Mouse (Mus musculus) cerebellum, postnatal 10 days (tissue): ENCODE results near the gene Bcas3.
A peak's percentile ranks its signal among the peaks of the same experiment; 100 is the strongest.

Experiments
- DNase-seq, 2 experiments: peaks; one replicate each; pipeline ENCODE4 v3.0.0; 2021; ENCODE audit warnings: mixed read lengths in 2 of 2

The Bcas3 gene

GRCm38 (mm10) chr11:85835001-85835752 is 482.2 kb downstream of the Bcas3 start:
- peak in 1 of 2 experiments; percentile 16 for DNase-seq

GRCm38 (mm10) chr11:85835753-85836522 is 483.0 kb downstream of the Bcas3 start:
- peak; percentile 43 to 50 for DNase-seq

- peak in 1 of 2 experiments; percentile 53 for DNase-seq
Measured at GRCm38 (mm10) chr11:85836523-85837290, 483.7 kb downstream of the Bcas3 start.

- no peak for DNase-seq
Measured at GRCm38 (mm10) chr11:85837291-85837647, 484.3 kb downstream of the Bcas3 start.

GRCm38 (mm10) chr11:85837648-85838423 is 484.9 kb downstream of the Bcas3 start:
- DNase-seq: peak; percentile 53 to 63

- no peak for DNase-seq
Measured at GRCm38 (mm10) chr11:85838424-85839257, 485.7 kb downstream of the Bcas3 start.

- DNase-seq: peak in 1 of 2 experiments; percentile 15
Measured at GRCm38 (mm10) chr11:85839258-85840030, 486.5 kb downstream of the Bcas3 start.

- DNase-seq: peak in 1 of 2 experiments; percentile 17
Measured at GRCm38 (mm10) chr11:85840031-85840802, 487.2 kb downstream of the Bcas3 start.

- DNase-seq: peak in 1 of 2 experiments; percentile 34
Measured at GRCm38 (mm10) chr11:85840803-85841145, 487.8 kb downstream of the Bcas3 start.

GRCm38 (mm10) chr11:85841211-85841681 is 488.3 kb downstream of the Bcas3 start:
- peak in 1 of 2 experiments; percentile 34 for DNase-seq

GRCm38 (mm10) chr11:85841980-85842379 is 489.0 kb downstream of the Bcas3 start:
- peak; percentile 90 to 92 for DNase-seq

- DNase-seq: no peak
Measured at GRCm38 (mm10) chr11:85842596-85843346, 489.8 kb downstream of the Bcas3 start.

GRCm38 (mm10) chr11:85843347-85843692 is 490.4 kb downstream of the Bcas3 start:
- DNase-seq: peak; percentile 80

GRCm38 (mm10) chr11:85844144-85844965 is 491.4 kb downstream of the Bcas3 start:
- peak; percentile 92 to 93 for DNase-seq

GRCm38 (mm10) chr11:85844971-85845370 is 492.0 kb downstream of the Bcas3 start:
- DNase-seq: no peak

- peak in 1 of 2 experiments; percentile 10 for DNase-seq
Measured at GRCm38 (mm10) chr11:85845921-85846320, 493.0 kb downstream of the Bcas3 start.

GRCm38 (mm10) chr11:85846509-85846908 is 493.5 kb downstream of the Bcas3 start:
- DNase-seq: peak in 1 of 2 experiments; percentile 1

GRCm38 (mm10) chr11:85849037-85849436 is 496.1 kb downstream of the Bcas3 start:
- peak; percentile 84 to 88 for DNase-seq
